Mouse (Mus musculus) thymus, adult 2 months (tissue): ENCODE results near the gene Magea6.
"Not testable (repeated sequence)": the region's sequence is repeated elsewhere in the genome, so short reads cannot be mapped to it uniquely, and the experiment has no call there.

ENCODE experiments used
- CTCF ChIP-seq: fragments of 200-500 bp; IDR thresholded peaks from 2 replicates; pipeline ENCODE4 v1.5.1; 2012; ENCODE audit warnings: mild to moderate bottlenecking, control low read depth, low read length, moderate library complexity, borderline replicate concordance; ENCODE audit not compliant: control insufficient read depth, poor library complexity, insufficient read depth; ENCODE audit errors: extremely low read depth
- POLR2A ChIP-seq: fragments of 200-500 bp; IDR thresholded peaks from 2 replicates; pipeline ENCODE4 v1.6.1; 2012; ENCODE audit warnings: mild to moderate bottlenecking, low read length, control low read depth, moderate library complexity; ENCODE audit not compliant: control insufficient read depth, poor library complexity, insufficient read depth; ENCODE audit errors: extremely low read depth

- not testable (repeated sequence) for TF ChIP-seq CTCF, POLR2A
Measured at GRCm38 (mm10) chrX:154890167-154890566, 45.6 kb downstream of the Magea6 start, which contains the start of gene Cldn34b1.
